Mouse (Mus musculus): ENCODE results near the gene Vps52. TPM values are rescaled to one million over a fixed set of nuclear protein-coding genes. Genes with fewer than 3 reads are reported as not detected.

Vps52 gene
- total and polyA plus RNA-seq, 2 experiments from 2014 or later: 46.1 to 65.8 TPM

DNA sequence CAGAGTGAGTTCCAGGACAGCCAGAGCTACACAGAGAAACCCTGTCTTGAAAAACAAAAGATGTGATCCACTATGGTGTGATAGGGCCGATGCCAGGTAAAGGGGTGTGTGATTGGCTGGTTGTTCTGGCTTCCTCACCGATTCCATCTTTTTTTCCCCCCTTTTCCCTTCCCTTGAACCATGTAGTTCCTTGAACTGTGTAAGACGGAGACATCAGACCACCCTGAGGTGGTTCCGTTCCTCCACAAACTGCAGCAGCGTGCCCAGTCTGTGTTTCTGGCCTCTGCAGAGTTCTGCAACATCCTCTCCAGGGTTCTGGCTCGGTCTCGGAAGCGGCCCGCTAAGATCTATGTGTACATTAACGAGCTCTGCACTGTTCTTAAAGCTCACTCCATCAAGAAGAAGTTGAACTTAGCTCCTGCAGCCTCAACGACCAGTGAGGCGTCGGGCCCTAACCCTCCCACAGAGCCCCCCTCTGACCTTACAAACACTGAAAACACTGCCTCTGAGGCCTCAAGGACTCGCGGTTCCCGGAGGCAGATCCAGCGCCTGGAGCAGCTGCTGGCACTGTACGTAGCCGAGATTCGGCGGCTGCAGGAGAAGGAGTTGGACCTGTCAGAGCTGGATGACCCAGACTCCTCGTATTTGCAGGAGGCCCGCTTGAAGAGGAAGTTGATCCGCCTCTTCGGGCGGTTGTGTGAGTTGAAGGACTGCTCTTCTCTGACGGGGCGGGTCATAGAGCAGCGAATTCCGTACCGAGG lies 44.4 kb upstream of the Vps52 start:
- ATAC-seq (ENCODE audit: low FRiP score) (no peak), DNase-seq (ENCODE audit: low spot score) (no peak)
- WGBS: 92% methylated on average over 31 of the region's 31 CpGs
- no peak overlapping the region for H3K4me2 ChIP-seq (ENCODE audit: low read depth, low read length, poor library complexity, severe bottlenecking)
- H3K27me3 ChIP-seq (ENCODE audit: insufficient read depth, low read length): no peaks in the 10 kb centered on the region
- peaks cover 5% of the 10 kb centered on the region; the same call in 1 of the 2 replicates for H3K4me1 ChIP-seq (ENCODE audit: insufficient read depth, low read length)
- no peak overlapping the region for H3K4me3 ChIP-seq (ENCODE audit: low read depth, low read length)
- no peak overlapping the region for H3K9ac ChIP-seq (replicated peaks; ENCODE audit: low read length, poor library complexity, severe bottlenecking)
- TF ChIP-seq CTCF (IDR thresholded peaks at IDR 0.05): no peak
- H3K27ac ChIP-seq (ENCODE audit: low read depth, low read length): no peak overlapping the region
- H3K9me3 ChIP-seq (ENCODE audit: low read length): no peaks in the 10 kb centered on the region
- peaks cover 27% of the 10 kb centered on the region for H3K36me3 ChIP-seq (ENCODE audit: insufficient read depth, low read length)

DNA sequence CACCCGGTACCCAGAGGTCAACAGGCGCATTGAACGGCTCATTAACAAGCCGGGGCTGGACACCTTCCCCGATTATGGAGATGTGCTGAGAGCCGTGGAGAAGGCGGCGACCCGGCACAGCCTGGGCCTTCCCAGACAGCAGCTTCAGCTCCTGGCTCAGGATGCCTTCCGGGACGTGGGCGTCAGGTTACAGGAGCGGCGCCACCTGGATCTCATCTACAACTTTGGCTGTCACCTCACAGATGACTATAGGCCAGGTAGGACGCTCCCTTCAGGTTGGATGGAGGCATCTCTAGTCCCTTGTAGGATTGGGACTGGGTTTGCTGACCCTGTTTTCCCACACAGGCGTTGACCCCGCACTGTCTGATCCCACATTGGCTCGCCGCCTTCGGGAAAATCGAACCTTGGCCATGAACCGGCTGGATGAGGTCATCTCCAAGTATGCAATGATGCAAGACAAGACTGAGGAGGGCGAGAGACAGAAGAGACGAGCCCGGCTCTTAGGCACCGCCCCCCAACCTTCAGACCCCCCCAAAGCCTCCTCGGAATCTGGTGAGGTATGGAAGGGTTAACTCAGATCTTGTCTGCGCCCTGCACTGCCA lies 43.7 kb upstream of the Vps52 start:
- Histone ChIP-seq H3K9ac (replicated peaks; ENCODE audit: low read length, poor library complexity, severe bottlenecking) (no peak overlapping the region), H3K36me3 (ENCODE audit: insufficient read depth, low read length) (peaks cover 27% of the 10 kb centered on the region), H3K27ac (ENCODE audit: low read depth, low read length) (no peak overlapping the region), H3K4me3 (ENCODE audit: low read depth, low read length) (no peak overlapping the region), H3K9me3 (ENCODE audit: low read length) (no peaks in the 10 kb centered on the region), H3K4me1 (ENCODE audit: insufficient read depth, low read length) (peaks cover 5% of the 10 kb centered on the region; the same call in 1 of the 2 replicates), H3K27me3 (ENCODE audit: insufficient read depth, low read length) (no peaks in the 10 kb centered on the region), H3K4me2 (ENCODE audit: low read depth, low read length, poor library complexity, severe bottlenecking) (no peak overlapping the region)
- WGBS: 90% methylated on average over 28 of the region's 28 CpGs
- no peak for TF ChIP-seq CTCF (IDR thresholded peaks at IDR 0.05)
- ATAC-seq (ENCODE audit: low FRiP score) (no peak), DNase-seq (ENCODE audit: low spot score) (no peak)

DNA sequence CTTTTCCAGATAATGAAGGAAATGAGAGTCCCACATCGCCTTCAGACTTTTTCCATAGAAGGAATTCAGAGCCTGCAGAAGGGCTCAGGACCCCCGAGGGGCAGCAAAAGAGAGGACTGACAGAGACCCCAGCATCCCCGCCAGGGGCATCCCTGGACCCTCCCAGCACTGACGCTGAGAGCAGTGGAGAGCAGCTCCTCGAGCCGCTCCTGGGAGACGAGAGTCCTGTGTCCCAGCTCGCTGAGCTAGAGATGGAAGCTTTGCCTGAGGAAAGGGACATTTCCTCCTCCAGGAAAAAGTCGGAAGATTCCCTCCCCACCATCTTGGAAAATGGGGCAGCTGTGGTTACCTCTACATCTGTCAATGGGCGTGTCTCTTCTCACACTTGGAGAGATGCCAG lies 42.3 kb upstream of the Vps52 start:
- Histone ChIP-seq H3K9me3 (ENCODE audit: low read length) (no peaks in the 10 kb centered on the region), H3K36me3 (ENCODE audit: insufficient read depth, low read length) (peaks cover 27% of the 10 kb centered on the region), H3K27ac (ENCODE audit: low read depth, low read length) (no peak overlapping the region), H3K4me1 (ENCODE audit: insufficient read depth, low read length) (peaks cover 5% of the 10 kb centered on the region; the same call in 1 of the 2 replicates), H3K4me2 (ENCODE audit: low read depth, low read length, poor library complexity, severe bottlenecking) (no peak overlapping the region), H3K9ac (replicated peaks; ENCODE audit: low read length, poor library complexity, severe bottlenecking) (no peak overlapping the region), H3K4me3 (ENCODE audit: low read depth, low read length) (no peak overlapping the region), H3K27me3 (ENCODE audit: insufficient read depth, low read length) (no peaks in the 10 kb centered on the region)
- no peak for TF ChIP-seq CTCF (IDR thresholded peaks at IDR 0.05)
- DNase-seq (ENCODE audit: low spot score) (no peak), ATAC-seq (ENCODE audit: low FRiP score) (no peak)
- 92% methylated on average over 10 of the region's 10 CpGs for WGBS

DNA sequence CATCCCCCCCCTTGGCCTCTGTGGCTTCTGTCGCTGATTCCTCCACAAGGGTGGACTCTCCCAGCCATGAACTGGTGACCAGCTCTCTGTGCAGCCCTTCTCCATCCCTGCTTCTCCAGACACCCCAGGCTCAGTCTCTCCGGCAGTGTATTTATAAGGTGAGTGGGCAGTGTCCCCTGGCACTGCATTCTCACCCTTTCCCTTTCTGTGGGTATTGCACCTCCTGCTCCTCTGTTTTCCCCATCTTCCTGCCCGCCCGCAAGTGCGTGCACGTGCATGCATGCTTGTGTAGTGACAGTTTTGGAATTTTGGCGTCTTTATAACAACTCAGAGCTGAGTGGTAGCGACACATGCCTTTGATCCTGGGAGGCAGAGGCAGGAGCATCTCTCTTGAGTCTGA lies 41.7 kb upstream of the Vps52 start:
- Histone ChIP-seq H3K4me1 (ENCODE audit: insufficient read depth, low read length) (peaks cover 5% of the 10 kb centered on the region; the same call in 1 of the 2 replicates), H3K4me3 (ENCODE audit: low read depth, low read length) (no peak overlapping the region), H3K9me3 (ENCODE audit: low read length) (no peaks in the 10 kb centered on the region), H3K36me3 (ENCODE audit: insufficient read depth, low read length) (peaks cover 27% of the 10 kb centered on the region), H3K4me2 (ENCODE audit: low read depth, low read length, poor library complexity, severe bottlenecking) (no peak overlapping the region), H3K27ac (ENCODE audit: low read depth, low read length) (no peak overlapping the region), H3K9ac (replicated peaks; ENCODE audit: low read length, poor library complexity, severe bottlenecking) (no peak overlapping the region), H3K27me3 (ENCODE audit: insufficient read depth, low read length) (no peaks in the 10 kb centered on the region)
- WGBS: 99% methylated on average over 8 of the region's 8 CpGs
- no peak for DNase-seq (ENCODE audit: low spot score)
- no peak for ATAC-seq (ENCODE audit: low FRiP score)
- TF ChIP-seq CTCF (IDR thresholded peaks at IDR 0.05): no peak

DNA sequence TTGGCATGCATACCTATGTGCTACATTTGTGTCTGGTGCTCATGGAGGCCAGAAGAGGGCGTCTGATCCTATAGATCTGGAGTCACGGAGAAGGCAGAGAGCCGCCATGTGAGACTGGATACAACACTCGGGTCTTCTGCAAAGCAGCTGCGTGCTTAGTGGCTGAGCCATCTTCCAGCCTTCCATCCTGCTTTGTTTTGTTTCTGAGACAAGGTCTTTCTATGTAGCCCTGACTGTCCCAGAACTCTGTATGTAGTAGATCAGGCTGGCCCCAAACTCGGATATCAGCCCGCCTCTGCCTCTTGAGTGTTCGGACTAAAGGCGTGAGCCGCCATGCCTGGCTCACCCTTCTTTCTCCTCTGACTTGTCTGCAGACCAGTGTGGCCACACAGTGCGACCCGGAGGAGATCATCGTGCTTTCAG lies 40.6 kb upstream of the Vps52 start:
- H3K9ac ChIP-seq (replicated peaks; ENCODE audit: low read length, poor library complexity, severe bottlenecking): no peak overlapping the region
- no peak for ATAC-seq (ENCODE audit: low FRiP score)
- peaks cover 5% of the 10 kb centered on the region; the same call in 1 of the 2 replicates for H3K4me1 ChIP-seq (ENCODE audit: insufficient read depth, low read length)
- H3K27ac ChIP-seq (ENCODE audit: low read depth, low read length): no peak overlapping the region
- H3K27me3 ChIP-seq (ENCODE audit: insufficient read depth, low read length): no peaks in the 10 kb centered on the region
- H3K36me3 ChIP-seq (ENCODE audit: insufficient read depth, low read length): peaks cover 27% of the 10 kb centered on the region
- DNase-seq (ENCODE audit: low spot score): no peak
- H3K4me3 ChIP-seq (ENCODE audit: low read depth, low read length): peak overlapping the region; percentile 54; the same call in 1 of the 2 replicates
- 66% methylated on average over 13 of the region's 13 CpGs for WGBS
- H3K4me2 ChIP-seq (ENCODE audit: low read depth, low read length, poor library complexity, severe bottlenecking): 0 out of 2 replicates have a peak overlapping the region, but pooled peaks have one; percentile 69
- TF ChIP-seq CTCF (IDR thresholded peaks at IDR 0.05): peak; percentile 35
- H3K9me3 ChIP-seq (ENCODE audit: low read length): no peaks in the 10 kb centered on the region

DNA sequence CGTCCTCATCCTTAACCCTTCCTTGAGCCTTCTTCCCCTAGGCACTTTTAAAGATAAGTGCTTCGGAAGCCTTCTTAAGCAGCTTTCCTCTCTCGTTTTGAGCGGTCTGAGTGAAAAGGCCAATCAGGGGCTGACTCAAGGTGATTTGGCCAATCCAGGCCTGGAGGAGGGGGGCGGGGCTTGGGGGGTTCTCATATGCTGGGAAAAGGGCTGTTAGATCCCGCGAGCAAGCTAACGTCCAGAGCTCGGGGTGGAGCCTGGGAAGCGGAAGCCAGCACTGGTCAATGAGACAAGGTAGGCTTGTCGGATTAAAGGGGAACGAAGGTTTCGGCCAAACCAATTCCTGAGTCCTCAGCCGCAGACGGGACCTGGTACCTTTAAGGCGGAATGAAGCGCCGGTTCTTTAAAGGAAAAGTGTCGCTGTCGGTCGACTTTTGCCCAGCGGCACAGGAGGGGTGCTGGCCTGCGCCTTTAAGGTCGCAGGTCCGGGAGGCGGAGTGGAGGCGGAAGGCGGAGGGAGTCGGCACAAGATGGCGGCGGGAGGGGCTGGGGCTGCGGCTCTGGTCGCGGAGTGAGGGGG lies 39.9 kb upstream of the Vps52 start, which contains the start of the genes Tapbp and Zbtb22:
Gene Tapbp, plus strand, starts transcription at position 229 of the 580 bp plus-strand sequence.
Gene Zbtb22, plus strand, starts transcription at position 234 of the 580 bp plus-strand sequence.
- peak; percentile 99 for DNase-seq (ENCODE audit: low spot score)
- Histone ChIP-seq H3K4me2 (ENCODE audit: low read depth, low read length, poor library complexity, severe bottlenecking) (peak within 1 kb of the TSS; percentile 69), H3K4me1 (ENCODE audit: insufficient read depth, low read length) (no peaks in the 10 kb centered on the region), H3K27me3 (ENCODE audit: insufficient read depth, low read length) (no peaks in the 10 kb centered on the region), H3K9ac (replicated peaks; ENCODE audit: low read length, poor library complexity, severe bottlenecking) (peak within 1 kb of the TSS; percentile 67), H3K27ac (ENCODE audit: low read depth, low read length) (peak within 1 kb of the TSS; percentile 59), H3K36me3 (ENCODE audit: insufficient read depth, low read length) (peaks cover 27% of the 10 kb centered on the region), H3K4me3 (ENCODE audit: low read depth, low read length) (peak within 1 kb of the TSS; percentile 54), H3K9me3 (ENCODE audit: low read length) (no peaks in the 10 kb centered on the region)
- peak; percentile 91 for ATAC-seq (ENCODE audit: low FRiP score)
- TF ChIP-seq CTCF (IDR thresholded peaks at IDR 0.05): no peak
- 1% methylated on average over 30 of the region's 34 CpGs for WGBS
